In genomic region chr12:97517534-97517933, GRCm38 (mm10) we compare ENCODE assay signal across 25 mouse cellular contexts.
DNase-seq lines count a peak whose midpoint lies in the region; ATAC-seq and TF ChIP-seq lines count a peak whose summit lies in the region.
"Had no signal": no experiment of that assay in that cellular context is flagged by ENCODE, and none has a peak within 500 bp of the region (broad histone marks: within the 10 kb centered on the region; RNA-seq: fewer than 3 reads in every experiment).

No protein-coding gene starts in this region.

- H3K36me3 ChIP-seq in heart, embryonic 11.5 days (ENCODE audit: control insufficient read depth, insufficient read depth, low read length), result no peaks in the 10 kb centered on the region
- H3K36me3 ChIP-seq in lung, embryonic 14.5 days (ENCODE audit: insufficient read depth), result no peaks in the 10 kb centered on the region
- H3K36me3 ChIP-seq in heart, embryonic 14.5 days (ENCODE audit: control insufficient read depth, insufficient read depth, low read length), result no peaks in the 10 kb centered on the region
- no peaks in the 10 kb centered on the region for H3K36me3 ChIP-seq in hindbrain, embryonic 13.5 days
- no peaks in the 10 kb centered on the region for H3K36me3 ChIP-seq in intestine, embryonic 15.5 days
- H3K36me3 ChIP-seq: hindbrain, embryonic 12.5 days; liver, embryonic 13.5 days; neural tube, embryonic 12.5 days; stomach, embryonic 15.5 days had no signal

- no peak overlapping the region for H3K4me2 ChIP-seq in heart, embryonic 11.5 days
- no peak overlapping the region for H3K4me2 ChIP-seq in lung, embryonic 14.5 days
- no peak overlapping the region for H3K4me2 ChIP-seq in heart, embryonic 14.5 days (ENCODE audit: low read length)
- H3K4me2 ChIP-seq in hindbrain, embryonic 13.5 days, result no peak overlapping the region
- H3K4me2 ChIP-seq in intestine, embryonic 15.5 days (replicated peaks), result no peak overlapping the region
- H3K4me2 ChIP-seq: forebrain, embryonic 13.5 days; hindbrain, embryonic 12.5 days; liver, embryonic 13.5 days; neural tube, embryonic 12.5 days; stomach, embryonic 15.5 days had no signal

- ATAC-seq in heart, embryonic 11.5 days (replicated peaks; ENCODE audit: insufficient number of reproducible peaks, low FRiP score, low TSS enrichment), result no peak
- ATAC-seq in lung, embryonic 14.5 days (ENCODE audit: insufficient read depth), result no peak
- peak; percentile 59; the same call in 1 of the 2 replicates for ATAC-seq in heart, embryonic 14.5 days (ENCODE audit: insufficient number of reproducible peaks, insufficient read depth, low FRiP score, low read depth)
- no peak for ATAC-seq in hindbrain, embryonic 13.5 days (ENCODE audit: low FRiP score)
- no peak for ATAC-seq in intestine, embryonic 15.5 days
- ATAC-seq: forebrain, embryonic 13.5 days had no signal

- 64% methylated on average over 2 of the region's 2 CpGs for WGBS in heart, embryonic 11.5 days (ENCODE audit: insufficient replicate concordance)
- WGBS in lung, embryonic 14.5 days, result 63% methylated on average over 2 of the region's 2 CpGs
- WGBS in heart, embryonic 14.5 days, result 49% methylated on average over 2 of the region's 2 CpGs
- 89% methylated on average over 2 of the region's 2 CpGs for WGBS in hindbrain, embryonic 13.5 days
- WGBS in intestine, embryonic 15.5 days, result 75% methylated on average over 2 of the region's 2 CpGs

- H3K4me3 ChIP-seq in heart, embryonic 11.5 days (ENCODE audit: low read depth, low read length), result no peak overlapping the region
- no peak overlapping the region for H3K4me3 ChIP-seq in lung, embryonic 14.5 days (ENCODE audit: low read depth, low read length)
- no peak overlapping the region for H3K4me3 ChIP-seq in heart, embryonic 14.5 days (ENCODE audit: control insufficient read depth in 1 of 2, insufficient read depth in 1 of 2, low read depth in 1 of 2, low read length in 2 of 2)
- no peak overlapping the region for H3K4me3 ChIP-seq in hindbrain, embryonic 13.5 days
- H3K4me3 ChIP-seq in intestine, embryonic 15.5 days (replicated peaks), result no peak overlapping the region
- H3K4me3 ChIP-seq: forebrain, embryonic 13.5 days; hindbrain, embryonic 12.5 days; liver, embryonic 13.5 days; megakaryocyte, embryonic 14.5 days; neural tube, embryonic 12.5 days; stomach, embryonic 15.5 days had no signal

- TF ChIP-seq CTCF in lung, embryonic 14.5 days (IDR thresholded peaks at IDR 0.05; ENCODE audit: low read depth), result no peak

- H3K9me3 ChIP-seq in heart, embryonic 11.5 days (replicated peaks; ENCODE audit: control insufficient read depth, low read length), result no peaks in the 10 kb centered on the region
- no peaks in the 10 kb centered on the region for H3K9me3 ChIP-seq in lung, embryonic 14.5 days (ENCODE audit: low read depth, low read length)
- no peaks in the 10 kb centered on the region for H3K9me3 ChIP-seq in heart, embryonic 14.5 days (ENCODE audit: control insufficient read depth, low read length)
- H3K9me3 ChIP-seq in hindbrain, embryonic 13.5 days, result no peaks in the 10 kb centered on the region
- no peaks in the 10 kb centered on the region for H3K9me3 ChIP-seq in intestine, embryonic 15.5 days
- H3K9me3 ChIP-seq: forebrain, embryonic 13.5 days; hindbrain, embryonic 12.5 days; liver, embryonic 13.5 days; neural tube, embryonic 12.5 days; stomach, embryonic 15.5 days had no signal

- H3K4me1 ChIP-seq in heart, embryonic 11.5 days (ENCODE audit: control insufficient read depth, insufficient read depth, low read length), result no peaks in the 10 kb centered on the region
- no peaks in the 10 kb centered on the region for H3K4me1 ChIP-seq in lung, embryonic 14.5 days (ENCODE audit: insufficient read depth)
- H3K4me1 ChIP-seq in heart, embryonic 14.5 days (ENCODE audit: control insufficient read depth in 2 of 2, insufficient read depth in 2 of 2, low read length in 2 of 2), result peaks cover 3 to 8% of the 10 kb centered on the region in 2 experiments; a peak in 3 of 4 replicates
- H3K4me1 ChIP-seq in hindbrain, embryonic 13.5 days (replicated peaks), result no peaks in the 10 kb centered on the region
- H3K4me1 ChIP-seq in intestine, embryonic 15.5 days (replicated peaks), result no peaks in the 10 kb centered on the region
- H3K4me1 ChIP-seq: forebrain, embryonic 13.5 days; hindbrain, embryonic 12.5 days; liver, embryonic 13.5 days; megakaryocyte, embryonic 14.5 days; neural tube, embryonic 12.5 days; stomach, embryonic 15.5 days had no signal

- intact Hi-C loops in heart, postnatal 36 days (cut with DNase I), result no loop called here

- peak overlapping the region; percentile 30; the same call in 1 of the 2 replicates for H3K27ac ChIP-seq in heart, embryonic 11.5 days (ENCODE audit: low read depth, low read length)
- H3K27ac ChIP-seq in lung, embryonic 14.5 days (ENCODE audit: low read depth), result no peak overlapping the region
- H3K27ac ChIP-seq in heart, embryonic 14.5 days (replicated peaks in 1 of 2; ENCODE audit: control insufficient read depth in 1 of 2, insufficient read depth in 1 of 2, low read depth in 2 of 2, low read length in 2 of 2), result peak overlapping the region; percentile 55 to 82; a peak in 3 of 4 replicates
- H3K27ac ChIP-seq in hindbrain, embryonic 13.5 days, result no peak overlapping the region
- no peak overlapping the region for H3K27ac ChIP-seq in intestine, embryonic 15.5 days
- H3K27ac ChIP-seq: forebrain, embryonic 13.5 days; hindbrain, embryonic 12.5 days; liver, embryonic 13.5 days; neural tube, embryonic 12.5 days; stomach, embryonic 15.5 days had no signal

- no peak for DNase-seq in heart, postnatal 36 days
- peak; percentile 5 for DNase-seq in lung, embryonic 14.5 days
- DNase-seq in lung, postnatal 25 days (ENCODE audit: low spot score), result no peak
- DNase-seq in mesoderm, embryonic 11.5 days (ENCODE audit: low read depth, low spot score), result peak; percentile 12
- DNase-seq: adrenal gland, postnatal 10 days; cerebellum, adult 2 months; cerebellum, postnatal 25 days; kidney, adult 18-20 months; kidney, postnatal 4 days; liver, embryonic 13.5 days; lung, adult 2 months; lung, postnatal 36 days; midbrain, embryonic 14.5 days; right cerebral cortex, adult 18-20 months; right cerebral cortex, postnatal 4 days; thymus, postnatal 25 days had no signal

- no peaks in the 10 kb centered on the region for H3K27me3 ChIP-seq in heart, embryonic 11.5 days (ENCODE audit: control insufficient read depth, insufficient read depth, low read length)
- no peaks in the 10 kb centered on the region for H3K27me3 ChIP-seq in lung, embryonic 14.5 days (ENCODE audit: insufficient read depth, low read length)
- no peaks in the 10 kb centered on the region for H3K27me3 ChIP-seq in heart, embryonic 14.5 days (ENCODE audit: control insufficient read depth, insufficient read depth, low read length)
- no peaks in the 10 kb centered on the region for H3K27me3 ChIP-seq in hindbrain, embryonic 13.5 days
- H3K27me3 ChIP-seq in intestine, embryonic 15.5 days (replicated peaks), result no peaks in the 10 kb centered on the region
- H3K27me3 ChIP-seq: forebrain, embryonic 13.5 days; hindbrain, embryonic 12.5 days; liver, embryonic 13.5 days; megakaryocyte, embryonic 14.5 days; neural tube, embryonic 12.5 days; stomach, embryonic 15.5 days had no signal

- H3K9ac ChIP-seq in heart, embryonic 11.5 days (ENCODE audit: low read depth, low read length), result no peak overlapping the region
- H3K9ac ChIP-seq in lung, embryonic 14.5 days, result no peak overlapping the region
- no peak overlapping the region for H3K9ac ChIP-seq in heart, embryonic 14.5 days (ENCODE audit: low read length)
- H3K9ac ChIP-seq in hindbrain, embryonic 13.5 days, result no peak overlapping the region
- H3K9ac ChIP-seq in intestine, embryonic 15.5 days, result no peak overlapping the region
- H3K9ac ChIP-seq: forebrain, embryonic 13.5 days; hindbrain, embryonic 12.5 days; liver, embryonic 13.5 days; neural tube, embryonic 12.5 days; stomach, embryonic 15.5 days had no signal

Comparison
In these comparisons a context has a peak if more than half of its experiments do, and no peak if none do; other contexts are left out.
1. DNase-seq: peak in lung, embryonic 14.5 days (single experiment) and mesoderm, embryonic 11.5 days (single experiment); none in heart, postnatal 36 days (0 of 2) and lung, postnatal 25 days (single experiment).
2. H3K27ac ChIP-seq: peak in heart, embryonic 11.5 days (single experiment) and heart, embryonic 14.5 days (2 of 2); none in lung, embryonic 14.5 days (single experiment), hindbrain, embryonic 13.5 days (single experiment) and intestine, embryonic 15.5 days (single experiment).